Mouse (Mus musculus): ENCODE data around the gene Arhgap28. TPM values are rescaled to one million over a fixed set of nuclear protein-coding genes. Genes with fewer than 3 reads are reported as not detected.

The Arhgap28 gene
- polyA plus RNA-seq, 1 experiment from 2014 or later: 8.4 TPM

GRCm38 (mm10) chr17:67899376-67899775 lies 104.5 kb downstream of the Arhgap28 start:
- no peak overlapping the region for H3K9ac ChIP-seq (replicated peaks; ENCODE audit: low read length)
- H3K27ac ChIP-seq (replicated peaks; ENCODE audit: low read depth, low read length): no peak overlapping the region
- H3K4me1 ChIP-seq (ENCODE audit: control insufficient read depth, insufficient read depth, low read length): no peaks in the 10 kb centered on the region
- H3K27me3 ChIP-seq (ENCODE audit: control insufficient read depth, insufficient read depth, low read length): no peaks in the 10 kb centered on the region
- WGBS: 87% methylated on average over 5 of the region's 5 CpGs
- no peaks in the 10 kb centered on the region for H3K36me3 ChIP-seq (ENCODE audit: control insufficient read depth, insufficient read depth, low read length)
- ATAC-seq (ENCODE audit: low FRiP score, low TSS enrichment) (no peak), DNase-seq (no peak)
- H3K9me3 ChIP-seq (ENCODE audit: control insufficient read depth, low read length): no peaks in the 10 kb centered on the region
- H3K4me3 ChIP-seq (replicated peaks; ENCODE audit: low read depth, low read length): no peak overlapping the region
- no peak overlapping the region for H3K4me2 ChIP-seq (ENCODE audit: low read length)

GRCm38 (mm10) chr17:67896413-67896812 lies 107.5 kb downstream of the Arhgap28 start:
- H3K27me3 ChIP-seq (ENCODE audit: control insufficient read depth, insufficient read depth, low read length): no peaks in the 10 kb centered on the region
- H3K9ac ChIP-seq (replicated peaks; ENCODE audit: low read length): no peak overlapping the region
- no peaks in the 10 kb centered on the region for H3K36me3 ChIP-seq (ENCODE audit: control insufficient read depth, insufficient read depth, low read length)
- ATAC-seq (ENCODE audit: low FRiP score, low TSS enrichment) (no peak), DNase-seq (no peak)
- H3K4me1 ChIP-seq (ENCODE audit: control insufficient read depth, insufficient read depth, low read length): no peaks in the 10 kb centered on the region
- H3K9me3 ChIP-seq (ENCODE audit: control insufficient read depth, low read length): no peaks in the 10 kb centered on the region
- H3K4me2 ChIP-seq (ENCODE audit: low read length): no peak overlapping the region
- no peak overlapping the region for H3K27ac ChIP-seq (replicated peaks; ENCODE audit: low read depth, low read length)
- WGBS: 98% methylated on average over 5 of the region's 5 CpGs
- no peak overlapping the region for H3K4me3 ChIP-seq (replicated peaks; ENCODE audit: low read depth, low read length)

DNA sequence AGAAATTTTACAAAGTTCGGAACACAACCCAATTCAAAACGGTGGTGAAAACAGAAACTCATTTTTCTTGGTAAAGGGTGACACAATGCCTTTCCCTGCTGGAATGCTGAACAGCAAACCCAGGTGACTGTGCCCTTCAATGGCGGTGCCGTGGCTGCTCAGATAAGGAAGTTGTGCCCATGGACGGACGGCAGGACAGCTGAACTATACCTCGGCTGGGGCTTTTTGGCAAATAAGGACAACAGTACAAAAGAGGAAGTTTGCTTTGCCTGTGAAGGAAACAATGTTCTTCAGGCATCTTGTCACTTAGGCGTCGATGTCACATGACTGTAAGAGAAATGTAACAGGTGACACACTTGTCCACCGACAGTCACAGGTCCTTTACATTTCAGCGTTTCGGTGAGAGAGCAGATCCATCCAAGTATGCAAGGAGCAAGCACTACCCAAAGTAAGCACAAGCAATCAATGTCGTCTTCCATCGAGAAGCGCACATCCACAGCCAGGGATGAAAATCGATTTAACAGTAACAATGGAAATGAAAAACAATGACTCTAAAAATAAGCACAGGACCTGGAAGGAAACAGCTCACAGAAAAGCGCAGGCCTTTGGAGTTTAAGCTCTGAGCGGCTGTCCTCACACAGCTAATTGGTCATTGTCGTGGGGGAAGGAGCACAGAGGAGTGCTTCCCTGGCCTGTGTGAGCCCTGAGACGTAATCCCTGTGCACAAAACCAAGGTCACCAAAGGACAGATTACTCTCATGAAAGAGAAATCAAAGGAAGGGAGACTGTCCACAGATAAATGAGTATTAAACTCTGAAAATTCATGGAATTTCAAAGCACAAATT lies 114.2 kb downstream of the Arhgap28 start:
- Histone ChIP-seq H3K36me3 (ENCODE audit: control insufficient read depth, insufficient read depth, low read length) (no peaks in the 10 kb centered on the region), H3K27ac (replicated peaks; ENCODE audit: low read depth, low read length) (no peak overlapping the region), H3K4me2 (ENCODE audit: low read length) (no peak overlapping the region), H3K27me3 (ENCODE audit: control insufficient read depth, insufficient read depth, low read length) (no peaks in the 10 kb centered on the region), H3K4me1 (ENCODE audit: control insufficient read depth, insufficient read depth, low read length) (no peaks in the 10 kb centered on the region), H3K4me3 (replicated peaks; ENCODE audit: low read depth, low read length) (no peak overlapping the region), H3K9ac (replicated peaks; ENCODE audit: low read length) (no peak overlapping the region), H3K9me3 (ENCODE audit: control insufficient read depth, low read length) (no peaks in the 10 kb centered on the region)
- ATAC-seq (ENCODE audit: low FRiP score, low TSS enrichment) (no peak), DNase-seq (peak; percentile 20)
- 58% methylated on average over 20 of the region's 20 CpGs for WGBS

DNA sequence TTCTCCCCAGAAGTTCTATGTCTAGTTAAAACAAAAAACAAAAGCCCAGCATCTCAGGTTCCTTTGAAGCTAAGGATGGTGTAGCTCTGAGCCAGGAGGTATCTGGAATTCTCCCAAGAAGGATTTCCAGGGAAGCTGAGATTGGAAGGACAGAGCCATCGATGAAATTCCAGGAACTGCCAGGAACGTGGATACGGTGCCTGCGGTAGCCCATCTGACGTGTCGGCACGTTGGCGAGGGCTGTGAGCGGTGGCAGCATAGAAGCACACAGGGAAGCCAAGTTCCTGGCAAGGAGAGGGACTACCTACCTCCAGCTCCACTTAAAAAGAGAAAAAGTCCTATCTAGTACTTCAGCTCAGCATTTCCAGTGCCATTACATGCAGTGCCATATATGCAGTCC lies 115.8 kb downstream of the Arhgap28 start:
- H3K9ac ChIP-seq (replicated peaks; ENCODE audit: low read length): no peak overlapping the region
- H3K36me3 ChIP-seq (ENCODE audit: control insufficient read depth, insufficient read depth, low read length): no peaks in the 10 kb centered on the region
- H3K4me1 ChIP-seq (ENCODE audit: control insufficient read depth, insufficient read depth, low read length): no peaks in the 10 kb centered on the region
- no peak overlapping the region for H3K4me3 ChIP-seq (replicated peaks; ENCODE audit: low read depth, low read length)
- 93% methylated on average over 9 of the region's 9 CpGs for WGBS
- H3K27ac ChIP-seq (replicated peaks; ENCODE audit: low read depth, low read length): no peak overlapping the region
- H3K9me3 ChIP-seq (ENCODE audit: control insufficient read depth, low read length): no peaks in the 10 kb centered on the region
- H3K27me3 ChIP-seq (ENCODE audit: control insufficient read depth, insufficient read depth, low read length): no peaks in the 10 kb centered on the region
- no peak for DNase-seq
- no peak for ATAC-seq (ENCODE audit: low FRiP score, low TSS enrichment)
- H3K4me2 ChIP-seq (ENCODE audit: low read length): no peak overlapping the region

DNA sequence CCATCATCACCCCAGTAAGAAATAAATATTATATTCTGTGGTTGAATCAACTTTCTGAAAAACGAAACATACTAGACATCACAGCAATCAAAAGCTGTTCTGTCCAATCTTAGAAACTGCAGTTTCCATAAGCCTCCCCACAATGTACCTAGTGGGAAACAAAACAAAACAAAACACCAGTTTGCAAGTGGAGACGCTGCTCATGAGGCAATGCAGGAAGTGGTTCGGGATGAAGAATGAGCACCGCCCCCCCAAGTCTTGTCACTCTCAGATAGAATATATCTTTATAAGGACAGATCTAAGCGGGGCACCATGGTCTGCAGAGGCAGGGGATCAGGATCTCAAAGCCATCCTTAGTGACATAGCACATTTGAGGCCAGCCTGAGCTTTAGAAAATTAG lies 117.6 kb downstream of the Arhgap28 start:
- Histone ChIP-seq H3K9me3 (ENCODE audit: control insufficient read depth, low read length) (no peaks in the 10 kb centered on the region), H3K9ac (replicated peaks; ENCODE audit: low read length) (no peak overlapping the region), H3K4me2 (ENCODE audit: low read length) (no peak overlapping the region), H3K4me3 (replicated peaks; ENCODE audit: low read depth, low read length) (no peak overlapping the region), H3K36me3 (ENCODE audit: control insufficient read depth, insufficient read depth, low read length) (no peaks in the 10 kb centered on the region), H3K27me3 (ENCODE audit: control insufficient read depth, insufficient read depth, low read length) (no peaks in the 10 kb centered on the region), H3K27ac (replicated peaks; ENCODE audit: low read depth, low read length) (no peak overlapping the region), H3K4me1 (ENCODE audit: control insufficient read depth, insufficient read depth, low read length) (no peaks in the 10 kb centered on the region)
- ATAC-seq (ENCODE audit: low FRiP score, low TSS enrichment) (no peak), DNase-seq (no peak)
- 86% methylated on average over 5 of the region's 5 CpGs for WGBS

DNA sequence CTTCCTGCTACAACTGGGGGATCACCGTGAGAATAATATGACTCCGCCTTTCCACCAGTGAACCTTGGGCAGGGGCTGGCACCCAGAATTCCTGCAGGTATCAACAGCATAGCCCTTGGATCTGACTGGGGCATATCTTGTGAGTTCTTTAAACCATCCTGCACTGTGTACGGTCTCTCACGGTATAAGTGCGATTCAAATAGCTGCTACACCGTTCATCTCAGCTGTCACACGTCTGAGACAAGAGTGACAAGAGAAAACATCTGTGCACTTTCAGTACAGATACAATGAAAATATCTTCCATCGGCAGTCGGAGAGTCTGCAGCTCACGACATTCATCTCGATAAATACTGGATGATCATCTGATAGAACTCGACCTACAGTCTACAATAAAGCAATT lies 126.3 kb downstream of the Arhgap28 start:
- no peak for ATAC-seq (ENCODE audit: low FRiP score, low TSS enrichment)
- no peak overlapping the region for H3K9ac ChIP-seq (replicated peaks; ENCODE audit: low read length)
- no peaks in the 10 kb centered on the region for H3K4me1 ChIP-seq (ENCODE audit: control insufficient read depth, insufficient read depth, low read length)
- H3K36me3 ChIP-seq (ENCODE audit: control insufficient read depth, insufficient read depth, low read length): no peaks in the 10 kb centered on the region
- no peaks in the 10 kb centered on the region for H3K9me3 ChIP-seq (ENCODE audit: control insufficient read depth, low read length)
- H3K4me3 ChIP-seq (replicated peaks; ENCODE audit: low read depth, low read length): no peak overlapping the region
- H3K27ac ChIP-seq (replicated peaks; ENCODE audit: low read depth, low read length): no peak overlapping the region
- H3K27me3 ChIP-seq (ENCODE audit: control insufficient read depth, insufficient read depth, low read length): no peaks in the 10 kb centered on the region
- DNase-seq: no peak
- 86% methylated on average over 12 of the region's 12 CpGs for WGBS
- H3K4me2 ChIP-seq (ENCODE audit: low read length): no peak overlapping the region

DNA sequence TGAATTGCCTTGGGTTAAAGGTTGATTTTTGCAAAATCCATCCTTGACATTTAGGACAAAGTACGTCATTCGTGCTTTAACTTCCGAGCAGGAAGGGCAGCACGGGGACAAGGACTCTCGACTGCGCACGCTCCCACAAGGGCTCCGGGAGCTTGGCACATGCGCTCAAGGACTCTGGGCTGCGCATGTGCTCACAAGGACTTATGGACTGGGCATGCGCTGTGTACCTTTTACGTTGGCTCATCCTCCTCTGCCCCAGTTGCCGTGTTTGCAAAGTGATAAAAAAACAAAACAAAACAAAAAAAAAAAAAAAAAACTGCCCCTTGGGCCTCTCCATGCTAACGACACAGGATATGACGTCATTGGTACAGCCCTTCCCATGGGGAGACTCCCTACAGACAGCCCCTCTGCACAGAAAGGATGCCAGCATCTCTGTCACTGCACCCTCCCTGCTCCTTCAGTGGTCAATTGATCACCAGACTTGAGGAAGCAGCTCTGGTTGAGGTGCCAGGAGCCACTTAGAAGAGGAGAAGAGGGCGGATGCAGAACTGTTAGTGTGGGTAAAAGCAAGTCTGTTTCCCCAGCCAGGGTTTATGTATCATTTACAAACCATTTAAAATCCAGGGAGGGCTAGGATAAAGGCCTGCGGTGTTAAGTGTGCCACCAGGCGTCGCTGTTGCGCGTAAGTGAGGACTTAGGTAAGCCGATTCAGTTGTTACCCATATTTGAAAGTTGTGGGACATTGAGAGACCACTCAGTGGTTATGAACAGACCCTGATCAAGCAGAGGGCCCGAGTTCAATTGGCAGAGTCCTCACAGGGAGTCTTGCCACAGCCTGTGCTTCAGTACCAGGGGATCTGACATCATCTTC lies 134.0 kb downstream of the Arhgap28 start:
- H3K4me2 ChIP-seq (ENCODE audit: low read length): no peak overlapping the region
- peak; percentile 93 for DNase-seq
- H3K27ac ChIP-seq (replicated peaks; ENCODE audit: low read depth, low read length): no peak overlapping the region
- no peak overlapping the region for H3K4me3 ChIP-seq (replicated peaks; ENCODE audit: low read depth, low read length)
- no peaks in the 10 kb centered on the region for H3K9me3 ChIP-seq (ENCODE audit: control insufficient read depth, low read length)
- H3K27me3 ChIP-seq (ENCODE audit: control insufficient read depth, insufficient read depth, low read length): no peaks in the 10 kb centered on the region
- 72% methylated on average over 23 of the region's 23 CpGs for WGBS
- no peaks in the 10 kb centered on the region for H3K4me1 ChIP-seq (ENCODE audit: control insufficient read depth, insufficient read depth, low read length)
- H3K9ac ChIP-seq (replicated peaks; ENCODE audit: low read length): 0 out of 2 replicates have a peak overlapping the region, but pooled peaks have one; percentile 10
- ATAC-seq (ENCODE audit: low FRiP score, low TSS enrichment): peak; percentile 37; the same call in 1 of the 2 replicates
- H3K36me3 ChIP-seq (ENCODE audit: control insufficient read depth, insufficient read depth, low read length): no peaks in the 10 kb centered on the region

DNA sequence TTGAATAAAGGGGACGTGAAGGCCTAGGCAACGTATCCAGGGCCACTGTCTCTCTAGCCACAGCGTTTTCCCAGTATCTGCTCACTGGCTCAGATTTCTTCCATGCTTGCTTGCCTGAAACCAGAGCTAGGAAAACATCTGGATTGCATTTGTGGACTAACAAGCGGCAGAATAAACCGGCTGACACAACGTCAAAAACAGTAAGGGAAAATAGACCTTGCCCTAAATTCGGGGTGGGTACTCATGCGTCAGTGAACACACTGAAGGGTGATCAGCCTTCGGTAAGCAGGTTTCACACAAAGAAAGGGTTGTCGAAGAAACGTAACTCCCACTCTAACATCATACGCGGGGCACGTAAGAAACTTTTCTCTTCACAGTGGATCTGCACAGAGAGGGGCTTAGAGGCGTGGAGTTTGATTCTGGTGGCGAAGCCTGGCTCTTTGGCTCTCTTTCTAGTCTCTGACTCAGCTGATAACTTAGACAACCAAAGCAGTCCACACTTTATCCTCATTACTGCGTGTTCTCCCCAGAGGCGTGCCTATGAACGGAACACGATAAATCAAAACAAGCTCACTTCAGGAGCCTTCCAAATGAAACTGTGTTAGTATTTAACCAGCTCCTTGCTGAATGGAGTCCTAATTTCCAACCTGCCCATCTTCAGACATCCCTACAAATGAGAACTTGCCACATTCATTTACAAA lies 137.2 kb downstream of the Arhgap28 start:
- Histone ChIP-seq H3K4me2 (ENCODE audit: low read length) (no peak overlapping the region), H3K27ac (replicated peaks; ENCODE audit: low read depth, low read length) (no peak overlapping the region), H3K9ac (replicated peaks; ENCODE audit: low read length) (no peak overlapping the region), H3K9me3 (ENCODE audit: control insufficient read depth, low read length) (no peaks in the 10 kb centered on the region), H3K27me3 (ENCODE audit: control insufficient read depth, insufficient read depth, low read length) (no peaks in the 10 kb centered on the region), H3K36me3 (ENCODE audit: control insufficient read depth, insufficient read depth, low read length) (no peaks in the 10 kb centered on the region), H3K4me3 (replicated peaks; ENCODE audit: low read depth, low read length) (no peak overlapping the region), H3K4me1 (ENCODE audit: control insufficient read depth, insufficient read depth, low read length) (no peaks in the 10 kb centered on the region)
- DNase-seq (no peak), ATAC-seq (ENCODE audit: low FRiP score, low TSS enrichment) (no peak)
- 82% methylated on average over 20 of the region's 20 CpGs for WGBS

All from midbrain, embryonic 14.5 days (tissue).